In genomic region chr17:83545259-83545658, GRCm38 (mm10) we compare ENCODE assay signal across 10 mouse cellular contexts. TPM values are rescaled to one million over a fixed set of nuclear protein-coding genes. Genes with fewer than 3 reads are reported as not detected.
DNase-seq lines count a peak whose midpoint lies in the region; ATAC-seq and TF ChIP-seq lines count a peak whose summit lies in the region.
"Had no signal": no experiment of that assay in that cellular context is flagged by ENCODE, and none has a peak within 500 bp of the region (broad histone marks: within the 10 kb centered on the region; RNA-seq: fewer than 3 reads in every experiment).

No protein-coding gene starts in this region.

- H3K4me3 ChIP-seq in layer of hippocampus, adult 2 months = peak overlapping the region; percentile 38; the same call in 1 of the 2 replicates
- peak overlapping the region; percentile 31 for H3K4me3 ChIP-seq in forebrain, embryonic 13.5 days
- H3K4me3 ChIP-seq in intestine, embryonic 15.5 days (replicated peaks) = peak overlapping the region; percentile 27; the same call in 1 of the 2 replicates
- H3K4me3 ChIP-seq in neural tube, embryonic 12.5 days = no peak overlapping the region

- peak; percentile 54 for TF ChIP-seq CTCF in layer of hippocampus, adult 2 months (conservative IDR thresholded peaks at IDR 0.05)

- ATAC-seq in forebrain, embryonic 13.5 days = no peak
- no peak for ATAC-seq in intestine, embryonic 15.5 days
- ATAC-seq in neural tube, embryonic 12.5 days (ENCODE audit: low FRiP score, low read depth) = no peak
- ATAC-seq in monocyte, adult 5-6 weeks (replicated peaks; ENCODE audit: insufficient number of reproducible peaks, low FRiP score, low TSS enrichment, poor library complexity, severe bottlenecking) = no peak

- 87% methylated on average over 6 of the region's 6 CpGs for WGBS in forebrain, embryonic 13.5 days
- 74% methylated on average over 6 of the region's 6 CpGs for WGBS in intestine, embryonic 15.5 days
- WGBS in neural tube, embryonic 12.5 days = 68% methylated on average over 6 of the region's 6 CpGs

- H3K9ac ChIP-seq in forebrain, embryonic 13.5 days = no peak overlapping the region
- no peak overlapping the region for H3K9ac ChIP-seq in intestine, embryonic 15.5 days
- no peak overlapping the region for H3K9ac ChIP-seq in neural tube, embryonic 12.5 days

- peaks cover 40% of the 10 kb centered on the region for H3K27me3 ChIP-seq in forebrain, embryonic 13.5 days
- H3K27me3 ChIP-seq in intestine, embryonic 15.5 days (replicated peaks) = peaks cover 15% of the 10 kb centered on the region
- peaks cover 10% of the 10 kb centered on the region for H3K27me3 ChIP-seq in neural tube, embryonic 12.5 days (replicated peaks)

- peak overlapping the region; percentile 87 for H3K27ac ChIP-seq in layer of hippocampus, adult 2 months
- no peak overlapping the region for H3K27ac ChIP-seq in forebrain, embryonic 13.5 days
- no peak overlapping the region for H3K27ac ChIP-seq in intestine, embryonic 15.5 days
- no peak overlapping the region for H3K27ac ChIP-seq in neural tube, embryonic 12.5 days

- no peaks in the 10 kb centered on the region for H3K9me3 ChIP-seq in forebrain, embryonic 13.5 days (replicated peaks)
- no peaks in the 10 kb centered on the region for H3K9me3 ChIP-seq in intestine, embryonic 15.5 days
- H3K9me3 ChIP-seq in neural tube, embryonic 12.5 days = no peaks in the 10 kb centered on the region

- H3K4me2 ChIP-seq in forebrain, embryonic 13.5 days = peak overlapping the region; percentile 53
- peak overlapping the region; percentile 58; the same call in 1 of the 2 replicates for H3K4me2 ChIP-seq in intestine, embryonic 15.5 days (replicated peaks)
- H3K4me2 ChIP-seq in neural tube, embryonic 12.5 days (replicated peaks) = peak overlapping the region; percentile 53

- peaks cover 30% of the 10 kb centered on the region for H3K4me1 ChIP-seq in forebrain, embryonic 13.5 days
- peaks cover 8% of the 10 kb centered on the region for H3K4me1 ChIP-seq in intestine, embryonic 15.5 days (replicated peaks)
- H3K4me1 ChIP-seq in neural tube, embryonic 12.5 days = peaks cover 15% of the 10 kb centered on the region

- no peak for DNase-seq in layer of hippocampus, adult 2 months (ENCODE audit: low spot score in 2 of 2)
- DNase-seq in layer of hippocampus, adult 8-10 months (ENCODE audit: low spot score in 2 of 2) = no peak
- no peak for DNase-seq in T-cell, adult 2 months (ENCODE audit: low spot score)
- no peak for DNase-seq in ovary, postnatal 14 days (ENCODE audit: low spot score)
- DNase-seq: cerebellum, adult 18-20 months; gastrocnemius, postnatal 14 days had no signal

- no peaks in the 10 kb centered on the region for H3K36me3 ChIP-seq in forebrain, embryonic 13.5 days (ENCODE audit: poor library complexity, severe bottlenecking)
- H3K36me3 ChIP-seq in intestine, embryonic 15.5 days = no peaks in the 10 kb centered on the region
- no peaks in the 10 kb centered on the region for H3K36me3 ChIP-seq in neural tube, embryonic 12.5 days

RNA-seq across cellular contexts. Expression of gene Cox7a2l, which starts 28.1 kb away (rescaled TPM):
- total RNA-seq in layer of hippocampus, adult 2 months (2021) = 100 to 1,000 TPM; 178 to 182 TPM
- total RNA-seq in layer of hippocampus, adult 8-10 months (2022) = 100 to 1,000 TPM; 169 to 209 (median 187) TPM
- 180 and 182 TPM in 2 replicates for polyA plus RNA-seq in forebrain, embryonic 13.5 days (2015; fragmentation: Nextera tagmentation; extraction: Ambion mirVana)
- 181 and 186 TPM in 2 replicates for polyA plus RNA-seq in intestine, embryonic 15.5 days (2015; fragmentation: Nextera tagmentation; extraction: Ambion mirVana)
- 151 TPM in 2 replicates for polyA plus RNA-seq in neural tube, embryonic 12.5 days (2016; fragmentation: Nextera tagmentation; extraction: Ambion mirVana)
- total RNA-seq in monocyte, adult 5-6 weeks (2017) = 273 to 460 TPM (median 440 TPM) in 3 replicates
